In genomic region chr15:103034807-103035547, GRCm38 (mm10) we compare ENCODE assay signal across 8 mouse cellular contexts. TPM values are rescaled to one million over a fixed set of nuclear protein-coding genes. Genes with fewer than 3 reads are reported as not detected.
DNase-seq lines count a peak whose midpoint lies in the region; ATAC-seq lines count a peak whose summit lies in the region.

No protein-coding gene starts in this region.

- intact Hi-C loops in gastrocnemius, postnatal 36 days (cut with DNase I): no loop called here

- H3K36me3 ChIP-seq in kidney, embryonic 15.5 days: no peaks in the 10 kb centered on the region
- no peaks in the 10 kb centered on the region for H3K36me3 ChIP-seq in neural tube, embryonic 11.5 days (ENCODE audit: control insufficient read depth, insufficient read depth, low read length)

- no peaks in the 10 kb centered on the region for H3K9me3 ChIP-seq in kidney, embryonic 15.5 days (replicated peaks)
- H3K9me3 ChIP-seq in neural tube, embryonic 11.5 days (ENCODE audit: control insufficient read depth, low read length): no peaks in the 10 kb centered on the region

- ATAC-seq in kidney, embryonic 15.5 days (replicated peaks; ENCODE audit: low FRiP score): peak; percentile 88
- 0 out of 2 replicates have a peak, but pooled peaks have one; percentile 25 for ATAC-seq in common myeloid progenitor, adult 5-6 weeks (replicated peaks; ENCODE audit: low read depth, poor library complexity, severe bottlenecking)
- peak; percentile 82 for ATAC-seq in neural tube, embryonic 11.5 days (ENCODE audit: insufficient read depth, low FRiP score, low TSS enrichment)

- peak overlapping the region; percentile 49 for H3K4me3 ChIP-seq in kidney, embryonic 15.5 days (replicated peaks)
- H3K4me3 ChIP-seq in neural tube, embryonic 11.5 days (ENCODE audit: low read depth, low read length): peak overlapping the region; percentile 64

- H3K9ac ChIP-seq in kidney, embryonic 15.5 days: peak overlapping the region; percentile 54
- H3K9ac ChIP-seq in neural tube, embryonic 11.5 days (ENCODE audit: low read length): peak overlapping the region; percentile 95

- no peak for DNase-seq in kidney, adult 8-10 months
- peak; percentile 81 for DNase-seq in hindlimb bud, embryonic 11.5 days (ENCODE audit: extremely low spot score, low read depth, low spot score)
- DNase-seq in neural tube, embryonic 11.5 days (ENCODE audit: low spot score): peak; percentile 75
- DNase-seq in spleen, adult 18-20 months: no peak
- DNase-seq in cerebellum, adult 11 months: no peak
- DNase-seq in gastrocnemius, postnatal 36 days: no peak

- H3K27ac ChIP-seq in kidney, embryonic 15.5 days: peak overlapping the region; percentile 93
- H3K27ac ChIP-seq in neural tube, embryonic 11.5 days (ENCODE audit: low read depth, low read length): peak overlapping the region; percentile 99

- H3K4me1 ChIP-seq in kidney, embryonic 15.5 days: peaks cover 90% of the 10 kb centered on the region
- H3K4me1 ChIP-seq in neural tube, embryonic 11.5 days (ENCODE audit: control insufficient read depth, insufficient read depth, low read length): peaks cover 61% of the 10 kb centered on the region

- H3K27me3 ChIP-seq in kidney, embryonic 15.5 days: peaks cover 72% of the 10 kb centered on the region
- no peaks in the 10 kb centered on the region for H3K27me3 ChIP-seq in neural tube, embryonic 11.5 days (ENCODE audit: control insufficient read depth, insufficient read depth, low read length)

- 1% methylated on average over 34 of the region's 34 CpGs for WGBS in kidney, embryonic 15.5 days
- WGBS in neural tube, embryonic 11.5 days: under 1% methylated on average over 33 of the region's 34 CpGs

- peak overlapping the region; percentile 85 for H3K4me2 ChIP-seq in kidney, embryonic 15.5 days
- peak overlapping the region; percentile 99 for H3K4me2 ChIP-seq in neural tube, embryonic 11.5 days (ENCODE audit: low read depth)

RNA-seq across cellular contexts. Expression of gene Hoxc4, which starts 16.2 kb away (rescaled TPM):
- polyA plus RNA-seq in kidney, embryonic 15.5 days (2015; fragmentation: Nextera tagmentation; extraction: Ambion mirVana): 7.9 and 10.2 TPM in 2 replicates
- total RNA-seq in common myeloid progenitor, adult 5-6 weeks (2017): not detected in 2 replicates
- polyA plus RNA-seq in neural tube, embryonic 11.5 days (2014; fragmentation: Nextera tagmentation; extraction: Ambion mirVana): 62.6 and 67.3 TPM in 2 replicates
- total RNA-seq in gastrocnemius, postnatal 36 days (2021): 1 to 10 TPM; 4.1 to 4.2 TPM

RNA-seq across cellular contexts. Expression of gene Hoxc6, which starts 36.9 kb away (rescaled TPM):
- 10.9 and 11.0 TPM in 2 replicates for polyA plus RNA-seq in kidney, embryonic 15.5 days (2015; fragmentation: Nextera tagmentation; extraction: Ambion mirVana)
- not detected in 2 replicates for total RNA-seq in common myeloid progenitor, adult 5-6 weeks (2017)
- 95.9 and 96.4 TPM in 2 replicates for polyA plus RNA-seq in neural tube, embryonic 11.5 days (2014; fragmentation: Nextera tagmentation; extraction: Ambion mirVana)
- total RNA-seq in gastrocnemius, postnatal 36 days (2021): 1 to 10 TPM; 6.8 to 7.0 TPM

RNA-seq across cellular contexts. Expression of gene Hoxc8, which starts 44.6 kb away (rescaled TPM):
- polyA plus RNA-seq in kidney, embryonic 15.5 days (2015; fragmentation: Nextera tagmentation; extraction: Ambion mirVana): 8.7 and 11.1 TPM in 2 replicates
- not detected in 2 replicates for total RNA-seq in common myeloid progenitor, adult 5-6 weeks (2017)
- polyA plus RNA-seq in neural tube, embryonic 11.5 days (2014; fragmentation: Nextera tagmentation; extraction: Ambion mirVana): 63.7 and 67.1 TPM in 2 replicates
- 1 to 10 TPM; 1.5 to 2.0 TPM for total RNA-seq in gastrocnemius, postnatal 36 days (2021)

RNA-seq across cellular contexts. Expression of gene Hoxc9, which starts 58.7 kb away (rescaled TPM):
- 10.0 and 10.7 TPM in 2 replicates for polyA plus RNA-seq in kidney, embryonic 15.5 days (2015; fragmentation: Nextera tagmentation; extraction: Ambion mirVana)
- total RNA-seq in common myeloid progenitor, adult 5-6 weeks (2017): not detected in 2 replicates
- 36.1 and 40.0 TPM in 2 replicates for polyA plus RNA-seq in neural tube, embryonic 11.5 days (2014; fragmentation: Nextera tagmentation; extraction: Ambion mirVana)
- 1 to 10 TPM; 5.0 to 5.5 TPM for total RNA-seq in gastrocnemius, postnatal 36 days (2021)

Comparison
In these comparisons a context has a peak if more than half of its experiments do, and no peak if none do; other contexts are left out.
1. ATAC-seq: peak in every context shown above with its lines; median percentile 88 in kidney, embryonic 15.5 days; 82 in neural tube, embryonic 11.5 days; 25 in common myeloid progenitor, adult 5-6 weeks.
2. DNase-seq: peak in hindlimb bud, embryonic 11.5 days (single experiment) and neural tube, embryonic 11.5 days (single experiment); none in kidney, adult 8-10 months (0 of 2), spleen, adult 18-20 months (0 of 2), cerebellum, adult 11 months (single experiment) and gastrocnemius, postnatal 36 days (0 of 2).